Mouse (Mus musculus) B cell, adult 2 months (primary cell): ENCODE results near the gene C2cd3.

Experiments
- DNase-seq, 2 experiments: peaks; one replicate each; pipeline ENCODE4 v3.0.0; 2022

C2cd3 gene

DNA sequence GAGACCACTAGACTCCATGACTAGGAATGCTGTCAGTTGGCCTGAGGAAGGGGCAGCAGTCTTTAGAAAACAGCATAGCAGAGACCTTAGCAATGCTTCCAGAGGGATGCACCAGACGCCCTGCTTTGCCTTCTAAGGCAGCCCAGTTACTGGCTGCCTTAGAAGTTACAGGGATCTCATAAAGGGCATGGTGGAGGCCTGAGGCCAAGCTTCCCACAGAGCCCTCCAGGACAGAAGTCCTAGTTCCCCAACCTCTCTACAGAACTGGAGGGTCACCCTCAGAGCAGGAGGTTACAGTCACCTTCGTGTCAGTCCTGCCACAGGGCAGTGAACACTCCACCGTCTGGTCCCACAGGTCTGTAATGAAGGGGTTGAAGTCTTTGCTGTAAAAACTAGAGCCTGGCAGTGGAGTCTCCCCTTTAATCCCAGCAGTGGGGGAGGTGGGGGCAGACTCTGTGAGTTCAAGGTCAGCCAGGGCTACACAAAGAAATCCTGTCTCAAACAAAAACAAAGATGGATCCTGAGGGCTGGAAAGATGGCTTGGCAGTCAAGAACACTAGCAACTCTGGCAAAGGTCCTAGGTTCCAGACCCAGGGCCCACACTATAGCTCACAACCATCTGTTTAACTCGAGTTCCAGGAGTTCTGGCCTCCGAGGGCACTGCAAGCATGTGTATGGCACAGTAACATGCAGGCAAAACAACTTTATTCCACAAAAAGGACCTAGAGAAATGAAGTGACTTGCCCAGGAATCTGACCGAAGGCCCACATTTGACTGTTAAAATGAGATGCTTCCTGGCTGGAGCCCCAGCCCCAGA lies 129.2 kb downstream of the C2cd3 start:
- peak; percentile 38 to 42 for DNase-seq

DNA sequence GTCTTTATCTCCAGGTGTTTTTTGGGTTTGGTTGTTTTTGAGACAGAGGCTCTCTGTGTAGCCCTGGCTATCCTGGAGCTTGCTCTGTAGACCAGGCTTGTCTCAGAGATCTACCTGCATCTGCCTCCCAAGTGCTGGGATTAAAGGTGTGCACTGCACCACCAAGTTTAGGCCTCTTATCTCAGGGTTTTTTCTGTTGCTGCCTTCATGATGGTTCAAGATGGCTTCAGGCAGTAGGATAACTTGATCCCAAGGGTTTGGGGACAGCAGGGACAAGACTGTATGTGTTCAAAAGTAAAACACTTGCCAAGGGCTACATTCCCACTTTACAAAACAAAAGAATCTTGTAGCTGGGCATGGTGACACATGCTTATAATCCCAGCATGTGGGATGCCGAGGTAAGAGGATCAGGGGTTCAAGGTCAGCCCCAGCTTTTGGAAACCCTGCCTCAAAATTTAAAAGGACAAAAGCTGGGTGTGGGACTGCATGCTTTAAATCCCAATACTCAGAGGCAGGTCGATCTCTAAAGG lies 129.9 kb downstream of the C2cd3 start:
- DNase-seq: peak; percentile 21 to 34

DNA sequence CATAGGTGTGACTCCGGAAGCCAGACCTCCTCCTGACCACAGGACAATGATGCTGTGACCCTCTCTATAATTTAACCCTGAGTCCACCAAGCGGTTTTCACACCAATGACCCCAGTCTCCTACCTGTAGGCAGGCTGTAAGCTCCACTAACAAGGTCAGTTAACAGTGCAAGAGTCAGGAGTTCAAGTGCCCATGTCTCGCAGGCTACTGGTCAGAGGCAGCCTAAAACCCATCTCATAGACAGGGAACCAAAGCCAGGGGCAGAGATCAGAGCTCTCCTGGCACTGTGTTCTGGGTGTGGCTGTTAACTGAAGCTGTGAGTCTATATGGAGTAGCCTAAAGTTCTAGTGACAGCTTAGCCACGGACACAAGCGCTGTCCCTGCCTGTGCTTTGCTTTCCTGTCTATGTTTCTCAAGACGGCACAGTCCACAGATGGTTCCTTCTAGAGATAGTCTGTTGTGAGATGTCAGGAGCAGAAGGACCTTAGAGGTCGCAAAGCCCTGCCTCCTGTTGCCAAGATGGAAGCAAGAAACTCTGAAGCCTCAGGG lies 130.4 kb downstream of the C2cd3 start:
- DNase-seq: peak; percentile 42 to 51

DNA sequence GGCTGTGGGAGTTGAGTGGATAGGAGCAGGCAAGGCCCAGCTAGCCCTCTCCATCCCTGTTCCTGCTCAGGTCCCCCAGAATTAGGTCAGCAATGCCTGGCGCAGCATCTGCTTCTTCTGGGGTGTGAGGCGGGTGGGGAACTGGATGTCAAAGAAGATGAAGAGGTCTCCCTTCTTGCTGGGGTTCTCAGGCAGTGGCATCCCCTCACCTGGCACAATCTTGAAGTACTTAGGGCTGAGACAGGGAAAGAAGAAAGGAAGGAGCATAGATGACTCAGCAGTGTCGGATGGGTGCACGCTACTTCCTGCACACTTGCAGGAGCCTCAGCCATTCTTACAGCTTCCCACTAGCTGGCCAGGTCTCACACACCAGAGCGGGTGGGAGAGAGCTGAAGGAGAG lies 131.0 kb downstream of the C2cd3 start:
- peak; percentile 42 to 52 for DNase-seq

DNA sequence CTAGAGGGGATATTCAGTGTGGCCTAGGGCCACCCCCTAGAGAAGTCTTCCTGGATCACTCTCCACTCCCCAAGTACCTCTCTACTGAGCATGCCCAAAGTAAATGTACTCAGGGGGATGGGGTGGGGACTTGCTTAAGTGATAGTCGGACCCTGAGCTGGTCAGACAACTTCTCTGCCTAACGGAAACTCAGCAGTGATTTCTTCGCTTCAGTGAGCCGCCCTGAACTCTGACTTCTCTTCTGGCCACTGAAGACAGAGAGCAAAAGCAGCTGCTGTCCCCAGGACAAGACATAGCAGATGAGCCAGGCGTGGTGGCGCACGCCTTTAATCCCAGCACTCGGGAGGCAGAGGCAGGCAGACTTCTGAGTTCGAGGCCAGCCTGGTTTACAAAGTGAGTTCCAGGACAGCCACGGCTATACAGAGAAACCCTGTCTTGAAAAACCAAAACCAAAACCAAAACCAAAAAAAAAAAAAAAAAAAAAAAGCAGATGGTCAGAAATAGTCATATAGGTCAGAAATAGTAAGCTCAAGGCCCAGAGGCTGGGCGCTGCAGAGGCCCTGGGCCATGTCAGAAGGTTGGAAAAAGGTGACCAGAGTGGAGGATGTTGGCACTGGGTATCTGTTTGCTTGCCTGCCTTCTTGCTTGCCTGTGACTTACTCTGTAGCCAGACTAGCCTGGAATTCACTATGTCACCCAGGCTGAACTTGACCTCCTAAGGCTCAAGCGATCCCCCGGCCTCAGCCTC lies 132.9 kb downstream of the C2cd3 start:
- DNase-seq: peak; percentile 35 to 54

DNA sequence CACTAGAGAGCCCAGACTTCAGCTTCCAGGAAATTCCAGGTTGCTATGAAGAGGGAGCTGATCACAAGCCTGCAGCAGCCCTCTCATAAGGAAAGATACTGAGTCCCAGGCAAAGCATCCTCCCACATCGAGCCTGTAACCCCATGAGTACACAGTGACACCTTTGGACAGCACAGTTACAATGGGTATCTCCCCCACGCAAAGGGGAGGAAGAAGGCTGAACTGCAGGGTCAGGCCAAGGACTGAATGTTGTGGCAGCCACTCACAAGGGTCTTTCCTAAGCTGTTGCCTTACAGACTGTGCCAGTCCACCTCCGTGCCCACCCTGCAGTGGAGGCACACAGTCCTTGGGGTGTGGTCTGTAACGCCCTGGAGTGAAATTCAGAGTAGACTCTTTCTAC lies 134.5 kb downstream of the C2cd3 start:
- DNase-seq: no peak

DNA sequence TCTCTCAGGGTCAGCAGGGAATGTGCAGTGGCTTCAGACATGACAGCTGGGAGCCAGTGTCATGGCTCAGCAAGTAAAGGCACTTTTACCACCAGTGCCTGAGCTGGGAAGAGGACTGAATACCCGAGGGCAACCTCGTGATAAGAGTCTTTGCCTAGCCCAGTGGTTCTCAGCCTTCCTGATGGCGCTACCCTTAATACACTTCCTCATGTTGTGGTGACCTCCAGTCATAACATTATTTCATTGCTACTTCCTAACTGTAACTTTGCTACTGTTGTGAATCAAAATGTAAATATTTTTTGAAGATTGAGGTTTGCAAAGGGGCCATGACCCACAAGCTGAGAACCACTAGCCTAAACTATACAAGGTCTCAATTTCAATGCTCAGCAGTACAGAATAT lies 136.6 kb downstream of the C2cd3 start:
- no peak for DNase-seq

DNA sequence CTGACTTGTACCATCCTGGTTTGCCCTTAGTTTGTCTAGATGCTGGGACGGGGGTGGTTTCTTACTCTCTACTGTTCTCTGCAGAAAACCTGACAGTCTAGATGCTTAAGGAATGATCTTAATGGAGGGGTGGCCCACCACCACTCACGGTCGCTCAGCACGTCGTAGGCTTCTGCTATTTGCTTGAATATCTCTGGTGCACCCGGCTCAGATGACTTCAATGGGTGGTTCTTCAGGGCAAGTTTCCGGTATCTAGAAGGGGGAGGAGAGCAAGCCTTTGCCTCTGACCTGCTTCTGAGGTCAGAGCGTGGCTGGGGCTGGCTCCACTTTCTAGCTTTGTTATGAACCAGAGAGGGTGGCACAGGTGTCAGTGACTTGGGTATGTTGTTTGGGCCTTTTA lies 139.6 kb downstream of the C2cd3 start:
- DNase-seq: no peak

DNA sequence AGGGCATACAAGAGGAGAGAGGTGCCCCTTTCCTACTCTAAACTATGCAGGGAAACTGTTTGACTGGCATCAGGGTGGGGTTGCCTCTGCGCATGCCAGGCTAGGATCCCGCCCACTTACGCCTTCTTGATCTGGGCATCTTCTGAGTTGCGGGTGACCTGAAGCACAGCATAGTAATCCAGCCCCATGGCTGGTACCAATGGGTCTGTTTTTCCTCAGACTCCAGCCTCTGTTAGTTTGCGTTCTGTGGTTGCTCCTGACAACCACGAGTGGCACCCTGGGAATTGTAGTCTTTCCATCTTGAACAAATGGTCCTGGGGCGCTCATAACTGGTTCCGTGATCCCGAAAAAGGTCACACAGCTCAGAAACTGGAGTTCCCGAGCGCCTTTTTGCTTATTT lies 142.5 kb downstream of the C2cd3 start, which contains the start of gene Dnajb13:
Gene Dnajb13, minus strand, starts transcription at position 388 of the 400 bp plus-strand sequence.
- DNase-seq: no peak
